Mouse (Mus musculus) small intestine, adult 2 months (tissue): Measurements from ENCODE around the gene Fgfr1op2. TPM values are rescaled to one million over a fixed set of nuclear protein-coding genes. Genes with fewer than 3 reads are reported as not detected.

Experiments
- H3K27ac ChIP-seq: fragments of 200-500 bp; 2 replicates; pipeline ENCODE4 v1.5.1; 2012; ENCODE audit warnings: low read depth, low read length, control low read depth, inconsistent platforms; ENCODE audit not compliant: insufficient read depth
- H3K27me3 ChIP-seq: fragments of 200-500 bp; 2 replicates; pipeline ENCODE4 v1.6.1; 2012; ENCODE audit warnings: mild to moderate bottlenecking, moderate library complexity, low read length, inconsistent platforms; ENCODE audit not compliant: control insufficient read depth, insufficient read depth
- H3K36me3 ChIP-seq: fragments of 200-500 bp; 2 replicates; pipeline ENCODE4 v1.6.1; 2012; ENCODE audit warnings: mild to moderate bottlenecking, low read length, control low read depth, inconsistent platforms; ENCODE audit not compliant: control insufficient read depth, insufficient read depth
- H3K4me1 ChIP-seq: fragments of 200-500 bp; 2 replicates; pipeline ENCODE4 v1.6.1; 2012; ENCODE audit warnings: low read length, inconsistent platforms, mixed read lengths; ENCODE audit not compliant: control insufficient read depth, insufficient read depth, insufficient read length
- H3K4me3 ChIP-seq: fragments of 200-500 bp; 2 replicates; pipeline ENCODE4 v1.5.1; 2012; ENCODE audit warnings: low read depth, mild to moderate bottlenecking, control low read depth, inconsistent platforms, low read length, moderate library complexity
- CTCF ChIP-seq: fragments of 200-500 bp; IDR thresholded peaks from 2 replicates; pipeline ENCODE4 v1.5.1; 2012; ENCODE audit warnings: low read depth, mild to moderate bottlenecking, control low read depth, inconsistent platforms, low read length, moderate library complexity, mixed read lengths; ENCODE audit not compliant: insufficient replicate concordance, insufficient read length; ENCODE audit errors: extremely low read depth
- POLR2A ChIP-seq: fragments of 200-500 bp; IDR thresholded peaks from 2 replicates; pipeline ENCODE4 v1.6.1; 2012; ENCODE audit warnings: low read depth, mild to moderate bottlenecking, control low read depth, inconsistent platforms, low read length, moderate library complexity
- WGBS: fragments of 180-500 bp; shearing (Covaris S2); methylation state at CpG from one replicate; pipeline ENCODE4 v1.1.7; 2018; 5-methylcytosine and 5-hydroxymethylcytosine counted together
- polyA plus RNA-seq: library from polyadenylated mRNA; depleted of rRNA; stranded (reverse); fragments of >200 nt; gene quantifications from 2 replicates; pipeline ENCODE4 v1.2.3, GENCODE M21; 2012; rRNA removed

Fgfr1op2 gene
- polyA plus RNA-seq, 1 experiment, result 54.7 TPM

DNA sequence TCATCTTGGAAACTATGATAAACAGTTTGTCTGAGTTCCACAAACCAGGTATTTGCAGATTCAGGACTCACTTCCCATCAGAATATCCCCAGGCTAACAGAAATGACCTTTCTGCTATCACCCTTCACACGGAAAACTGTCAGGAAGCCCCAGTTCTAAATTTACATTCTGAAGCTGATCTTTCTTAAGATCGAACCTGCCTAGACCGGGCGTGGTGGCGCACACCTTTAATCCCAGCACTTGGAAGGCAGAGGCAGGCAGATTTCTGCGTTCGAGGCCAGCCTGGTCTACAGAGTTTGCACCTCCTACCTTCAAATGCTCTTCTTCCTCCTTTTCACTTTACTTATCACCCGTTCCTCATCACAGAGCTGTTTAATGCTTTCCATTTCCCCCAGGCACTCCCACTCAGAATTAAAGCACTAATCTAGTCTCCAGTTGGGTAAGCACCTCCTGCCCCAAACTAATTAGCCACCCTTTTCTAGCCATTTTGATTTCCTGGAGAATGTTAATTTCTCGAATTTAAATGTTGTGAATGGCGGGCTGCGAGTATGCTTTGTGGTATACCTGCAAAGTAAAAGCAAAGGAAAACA, 64.7 kb downstream of the Fgfr1op2 start:
- Histone ChIP-seq H3K4me1 (peaks cover 8% of the 10 kb centered on the region; the same call in 1 of the 2 replicates), H3K27me3 (no peaks in the 10 kb centered on the region), H3K27ac (peak overlapping the region; percentile 34), H3K36me3 (no peaks in the 10 kb centered on the region), H3K4me3 (peak overlapping the region; percentile 80; the same call in 1 of the 2 replicates)
- TF ChIP-seq CTCF (no peak), POLR2A (no peak)
- 52% methylated on average over 11 of the region's 11 CpGs for WGBS

DNA sequence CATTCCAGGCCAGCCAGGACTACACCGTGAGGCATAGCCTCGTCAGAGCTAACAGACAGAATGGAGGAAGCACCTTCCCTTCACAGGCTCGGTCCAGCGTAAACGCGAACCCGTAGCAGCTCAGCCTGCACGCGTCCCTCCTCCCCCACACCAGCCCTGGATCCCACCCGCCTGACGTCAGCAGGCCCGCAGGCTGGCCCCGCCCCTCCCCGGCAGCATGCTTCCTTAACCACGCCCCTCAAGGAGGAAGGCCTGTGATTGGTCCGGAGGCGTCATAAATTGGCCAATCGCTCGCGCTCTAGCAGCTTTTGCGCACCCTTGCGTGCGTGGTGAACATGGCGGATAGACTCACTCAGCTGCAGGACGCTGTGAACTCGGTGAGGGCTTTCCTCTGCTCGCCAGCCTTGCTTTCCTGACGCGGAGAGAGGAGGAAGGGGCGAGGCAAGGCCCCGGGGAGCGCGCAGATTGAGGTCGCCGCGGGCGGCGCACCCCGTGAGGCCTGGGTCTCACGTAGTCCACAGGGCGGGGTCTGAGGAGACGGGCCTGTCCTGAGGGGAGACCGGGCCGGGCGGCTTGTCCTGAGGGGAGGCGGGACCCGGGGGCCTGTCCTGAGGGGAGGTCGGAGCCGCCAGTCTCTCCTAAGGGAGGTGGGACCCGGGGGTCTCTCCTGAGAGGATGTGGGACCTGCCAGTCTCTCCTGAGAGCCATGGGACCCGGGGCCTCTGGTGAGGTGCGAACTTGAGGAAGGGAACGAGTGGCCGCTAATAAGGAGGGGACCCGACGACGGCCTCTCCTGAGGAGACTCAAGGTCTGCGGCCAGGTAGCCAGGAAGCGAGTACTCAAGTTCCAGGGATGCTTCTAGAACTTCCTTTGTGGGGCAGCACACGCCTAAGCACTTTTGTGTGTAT, 65.5 kb downstream of the Fgfr1op2 start, which contains the start of the genes Med21 and Tm7sf3:
Med21 (plus strand) TSS at position 272 of the 908 bp plus-strand sequence.
Tm7sf3 (minus strand) TSS at position 549 of the 908 bp plus-strand sequence.
- Histone ChIP-seq H3K36me3 (no peaks in the 10 kb centered on the region), H3K27me3 (no peaks in the 10 kb centered on the region), H3K4me3 (peak within 1 kb of the TSS; percentile 80), H3K4me1 (peaks cover 8% of the 10 kb centered on the region; the same call in 1 of the 2 replicates), H3K27ac (peak within 1 kb of the TSS; percentile 74)
- TF ChIP-seq CTCF (no peak), POLR2A (peak; percentile 95)
- under 1% methylated on average over 60 of the region's 60 CpGs for WGBS

DNA sequence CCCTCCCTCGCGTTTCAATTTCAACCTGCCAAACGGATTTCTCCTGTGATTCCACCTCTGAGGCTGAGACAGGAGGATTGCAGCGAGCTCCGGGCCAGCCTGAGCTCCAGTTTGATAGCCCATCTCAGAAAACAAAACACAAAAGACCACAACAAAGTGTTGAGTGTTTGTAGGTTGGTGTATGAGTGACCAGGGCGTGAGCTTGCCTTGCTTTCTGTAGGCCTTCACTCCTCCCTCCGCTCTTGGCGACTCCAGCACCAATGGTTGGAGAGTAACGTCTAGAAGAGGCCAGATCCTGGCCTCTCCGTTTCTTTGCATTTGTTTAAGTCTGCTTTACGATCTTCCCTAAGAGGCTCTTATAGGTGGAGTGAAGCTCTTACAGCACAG, 66.2 kb downstream of the Fgfr1op2 start:
- TF ChIP-seq CTCF, result no peak
- TF ChIP-seq POLR2A, result no peak
- Histone ChIP-seq H3K4me1 (peaks cover 8% of the 10 kb centered on the region; the same call in 1 of the 2 replicates), H3K36me3 (no peaks in the 10 kb centered on the region), H3K27me3 (no peaks in the 10 kb centered on the region), H3K27ac (peak overlapping the region; percentile 15; the same call in 1 of the 2 replicates), H3K4me3 (peak overlapping the region; percentile 80)
- WGBS, result 11% methylated on average over 11 of the region's 11 CpGs

Other genes starting within 250 kb of the Fgfr1op2 start
- gene Itpr2, start 75.0 kb upstream of the Fgfr1op2 start, polyA plus RNA-seq, result 3.8 and 10.5 TPM in 2 replicates
- 3.1 and 5.1 TPM in 2 replicates for gene Ints13, start 632 bp downstream of the Fgfr1op2 start, polyA plus RNA-seq
- 5.8 and 6.9 TPM in 2 replicates for gene Med21, start 65.3 kb downstream of the Fgfr1op2 start, polyA plus RNA-seq
- 9.6 and 14.4 TPM in 2 replicates for gene Tm7sf3, start 65.6 kb downstream of the Fgfr1op2 start, polyA plus RNA-seq
- gene Stk38l, start 147.8 kb downstream of the Fgfr1op2 start, polyA plus RNA-seq, result 1.1 and 1.6 TPM in 2 replicates
- gene Arntl2, start 218.9 kb downstream of the Fgfr1op2 start, polyA plus RNA-seq, result 0.65 and 0.89 TPM in 2 replicates